Mouse (Mus musculus): ENCODE results near the gene Birc7. TPM values are rescaled to one million over a fixed set of nuclear protein-coding genes. Genes with fewer than 3 reads are reported as not detected.

Birc7 gene
- total RNA-seq (2012; rRNA removed) (not detected in 2 replicates), polyA plus RNA-seq (2012; ENCODE audit: insufficient read depth in 1 of 2, insufficient read length in 2 of 2, low read depth in 1 of 2, low replicate concordance in 2 of 2, missing spikeins in 1 of 2) (not detected)

DNA sequence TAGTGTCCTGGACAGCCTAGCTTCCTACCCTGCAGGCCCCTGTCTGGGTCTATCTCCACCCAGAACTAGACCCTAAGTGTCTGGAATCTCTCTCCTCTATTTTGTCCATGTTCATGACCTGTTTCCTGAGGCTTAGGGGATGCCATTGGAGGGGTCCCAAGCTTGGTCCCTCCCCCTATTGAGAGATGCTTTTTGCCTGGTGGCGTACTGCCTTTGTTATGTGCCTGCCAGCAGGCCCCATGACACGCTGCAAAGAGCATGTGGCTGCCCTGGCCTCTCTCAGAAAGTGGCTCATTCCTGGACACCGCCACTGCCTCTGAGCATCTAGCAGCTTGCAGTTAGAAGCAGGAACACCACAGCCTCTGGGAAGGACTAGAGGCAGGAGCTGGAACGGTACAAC lies at the start of gene Birc7:
TSS of gene Birc7 (plus strand) at position 301 of the 400 bp plus-strand sequence.
- Histone ChIP-seq H3K9me3 (replicated peaks; ENCODE audit: insufficient read depth, low read length) (no peaks in the 10 kb centered on the region), H3K27ac (ENCODE audit: control insufficient read depth, low read depth, low read length) (no peak within 1 kb of the TSS), H3K4me1 (ENCODE audit: control insufficient read depth in 1 of 2, insufficient read depth in 2 of 2, low read length in 2 of 2) (no peaks in the 10 kb centered on the region), H3K9ac (ENCODE audit: control insufficient read depth, low read depth, low read length, poor library complexity, severe bottlenecking) (no peak within 1 kb of the TSS), H3K27me3 (ENCODE audit: control insufficient read depth in 1 of 2, insufficient read depth in 2 of 2, low read length in 2 of 2) (peaks cover 3 to 11% of the 10 kb centered on the region in 2 experiments; a peak in 3 of 4 replicates), H3K4me3 (ENCODE audit: control insufficient read depth in 1 of 2, insufficient read depth in 1 of 2, low read depth in 2 of 2, low read length in 2 of 2) (no peak within 1 kb of the TSS), H3K79me2 (ENCODE audit: control insufficient read depth, insufficient read depth, low read length, poor library complexity) (no peaks in the 10 kb centered on the region), H3K36me3 (ENCODE audit: control insufficient read depth in 1 of 2, insufficient read depth in 2 of 2, low read length in 2 of 2) (no peaks in the 10 kb centered on the region)
- TF ChIP-seq MXI1 (IDR thresholded peaks at IDR 0.05; ENCODE audit: low read depth, low read length) (no peak), POLR2AphosphoS5 (IDR thresholded peaks at IDR 0.05; ENCODE audit: borderline replicate concordance, low read depth, low read length) (no peak), BHLHE40 (IDR thresholded peaks at IDR 0.05; ENCODE audit: borderline replicate concordance, low read depth, low read length) (no peak), CHD1 (IDR thresholded peaks at IDR 0.05; ENCODE audit: low read depth, low read length) (no peak), E2F4 (IDR thresholded peaks at IDR 0.05; ENCODE audit: borderline replicate concordance, low read depth, low read length) (no peak), MEF2A (IDR thresholded peaks at IDR 0.05; ENCODE audit: extremely low read depth, insufficient replicate concordance, low read depth, low read length, poor library complexity, severe bottlenecking) (no peak), KAT2A (conservative IDR thresholded peaks at IDR 0.05; ENCODE audit: low read depth, low read length) (no peak), NRF1 (IDR thresholded peaks at IDR 0.05; ENCODE audit: insufficient read depth, low read depth, low read length, poor library complexity, severe bottlenecking) (no peak), UBTF (IDR thresholded peaks at IDR 0.05; ENCODE audit: borderline replicate concordance, insufficient read depth, low read depth, low read length) (no peak), RCOR1 (IDR thresholded peaks at IDR 0.05; ENCODE audit: low read depth, low read length) (no peak), GABPA (IDR thresholded peaks at IDR 0.05; ENCODE audit: low read depth, low read length) (no peak), MYC (IDR thresholded peaks at IDR 0.05; ENCODE audit: low read depth, low read length) (no peak), POLR2AphosphoS2 (IDR thresholded peaks at IDR 0.05; ENCODE audit: low read length) (no peak), NELFE (IDR thresholded peaks at IDR 0.05; ENCODE audit: low read depth, low read length) (no peak), CTCF (IDR thresholded peaks at IDR 0.05 in 2 of 3, conservative IDR thresholded peaks at IDR 0.05 in 1 of 3; ENCODE audit: control insufficient read depth in 1 of 3, insufficient read depth in 1 of 3, low read depth in 2 of 3, low read length in 3 of 3, poor library complexity in 1 of 3, severe bottlenecking in 1 of 3) (no peak), ZC3H11A (IDR thresholded peaks at IDR 0.05; ENCODE audit: low read depth, low read length) (no peak), MYB (IDR thresholded peaks at IDR 0.05; ENCODE audit: low read depth, low read length) (no peak), TCF12 (IDR thresholded peaks at IDR 0.05; ENCODE audit: low read depth, low read length) (no peak), SMC3 (IDR thresholded peaks at IDR 0.05; ENCODE audit: low read depth, low read length) (no peak), ELF1 (IDR thresholded peaks at IDR 0.05; ENCODE audit: low read depth, low read length) (no peak)
- DNase-seq (ENCODE audit: low read depth, low spot score): no peak
